ENCODE assay signal across 24 mouse cellular contexts in genomic region chr5:53175195-53175594, GRCm38 (mm10). TPM values are rescaled to one million over a fixed set of nuclear protein-coding genes. Genes with fewer than 3 reads are reported as not detected.
"Had no signal": no experiment of that assay in that cellular context is flagged by ENCODE, and none has a peak within 500 bp of the region (broad histone marks: within the 10 kb centered on the region; RNA-seq: fewer than 3 reads in every experiment).

No protein-coding gene starts in this region.

- H3K9me3 ChIP-seq: embryonic facial prominence, embryonic 10.5 days; embryonic facial prominence, embryonic 12.5 days; embryonic facial prominence, embryonic 13.5 days; embryonic facial prominence, embryonic 15.5 days; forebrain, embryonic 10.5 days; forebrain, embryonic 12.5 days; forebrain, embryonic 13.5 days; forebrain, embryonic 15.5 days; heart, embryonic 10.5 days; heart, embryonic 12.5 days had no signal

- H3K27ac ChIP-seq: embryonic facial prominence, embryonic 10.5 days; embryonic facial prominence, embryonic 12.5 days; embryonic facial prominence, embryonic 13.5 days; embryonic facial prominence, embryonic 15.5 days; forebrain, embryonic 10.5 days; forebrain, embryonic 12.5 days; forebrain, embryonic 13.5 days; forebrain, embryonic 15.5 days; heart, adult 2 months; heart, embryonic 10.5 days had no signal

- H3K9ac ChIP-seq: embryonic facial prominence, embryonic 12.5 days; embryonic facial prominence, embryonic 13.5 days; embryonic facial prominence, embryonic 15.5 days; forebrain, embryonic 12.5 days; forebrain, embryonic 13.5 days; forebrain, embryonic 15.5 days; forebrain, postnatal 0 days; heart, embryonic 12.5 days had no signal

- DNase-seq: cerebellum, postnatal 10 days; cerebellum, postnatal 14 days; cerebellum, postnatal 36 days; embryo, embryonic 11 days; forebrain, postnatal 0 days; gastrocnemius, postnatal 10 days; gastrocnemius, postnatal 14 days; gastrocnemius, postnatal 25 days; heart, adult 11 months; heart, adult 18-20 months; heart, adult 2 months had no signal

- H3K36me3 ChIP-seq: embryonic facial prominence, embryonic 10.5 days; embryonic facial prominence, embryonic 12.5 days; embryonic facial prominence, embryonic 13.5 days; embryonic facial prominence, embryonic 15.5 days; forebrain, embryonic 10.5 days; forebrain, embryonic 12.5 days; heart, embryonic 10.5 days; heart, embryonic 12.5 days had no signal

- H3K4me1 ChIP-seq: embryonic facial prominence, embryonic 10.5 days; embryonic facial prominence, embryonic 12.5 days; embryonic facial prominence, embryonic 13.5 days; embryonic facial prominence, embryonic 15.5 days had no signal

- H3K27me3 ChIP-seq: embryonic facial prominence, embryonic 12.5 days; embryonic facial prominence, embryonic 13.5 days; embryonic facial prominence, embryonic 15.5 days; forebrain, embryonic 13.5 days; forebrain, embryonic 15.5 days; heart, embryonic 12.5 days had no signal

- H3K4me3 ChIP-seq: embryonic facial prominence, embryonic 10.5 days; embryonic facial prominence, embryonic 12.5 days; embryonic facial prominence, embryonic 13.5 days; embryonic facial prominence, embryonic 15.5 days; erythroblast, embryonic 14.5 days; forebrain, embryonic 10.5 days; forebrain, embryonic 12.5 days; forebrain, embryonic 13.5 days; forebrain, embryonic 15.5 days; heart, adult 2 months; heart, embryonic 10.5 days; heart, embryonic 12.5 days had no signal

- ATAC-seq: forebrain, embryonic 15.5 days; forebrain, postnatal 0 days had no signal

RNA-seq across cellular contexts. Expression of gene Sel1l3, which starts 38.5 kb away (rescaled TPM):
- total RNA-seq: common myeloid progenitor, adult 5-6 weeks; granulocyte monocyte progenitor cell, adult 5-6 weeks had no signal
- polyA plus RNA-seq: erythroblast, embryonic 14.5 days had no signal
